Mouse (Mus musculus) layer of hippocampus, adult 6 months (tissue): ENCODE data around the gene Ehf. TPM values are rescaled to one million over a fixed set of nuclear protein-coding genes. Genes with fewer than 3 reads are reported as not detected.

Experiments
- long read RNA-seq, 2 experiments: library from polyadenylated mRNA; unstranded; transcript quantifications; one replicate each; pipeline ENCODE4 v2.0.0; 2019 to 2020
- polyA plus RNA-seq: library from polyadenylated mRNA; unstranded; fragments of <200 nt; fragmentation: Nextera tagmentation; gene quantifications from 2 replicates; pipeline ENCODE4 v1.2.3, GENCODE M21; 2021

The Ehf gene
- 0.23 TPM in 1 of 2 replicates, not detected in the other for polyA plus RNA-seq
- long read RNA-seq, experiment 1: 0 reads
- long read RNA-seq, experiment 2: 0 reads

GRCm38 (mm10) chr2:103303132-103303531, at the start of gene Ehf:
Gene Ehf, minus strand, starts transcription at chr2:103303278.

Other genes starting within 250 kb of the Ehf start
- 55.9 and 56.8 TPM in 2 replicates for gene Pdhx, start 229.8 kb downstream of the Ehf start, polyA plus RNA-seq
- 41.4 and 55.3 TPM in 2 replicates for gene Apip, start 229.6 kb downstream of the Ehf start, polyA plus RNA-seq
- 0.10 TPM in 1 of 2 replicates, not detected in the other for gene Elf5, start 108.4 kb upstream of the Ehf start, polyA plus RNA-seq
- 55.6 and 60.8 TPM in 2 replicates for gene Cat, start 181.9 kb upstream of the Ehf start, polyA plus RNA-seq